Mouse (Mus musculus) G1E (cell line): ENCODE data around the gene Wrb.

Source experiments
- CTCF ChIP-seq: IDR thresholded peaks from 2 replicates; pipeline ENCODE4 v1.5.1; 2012; ENCODE audit warnings: low read depth, low read length, inconsistent platforms, mixed read lengths
- POLR2AphosphoS5 ChIP-seq: IDR thresholded peaks from 2 replicates; pipeline ENCODE4 v1.6.1; 2012; ENCODE audit warnings: low read depth, low read length, inconsistent platforms; ENCODE audit not compliant: insufficient replicate concordance

DNA sequence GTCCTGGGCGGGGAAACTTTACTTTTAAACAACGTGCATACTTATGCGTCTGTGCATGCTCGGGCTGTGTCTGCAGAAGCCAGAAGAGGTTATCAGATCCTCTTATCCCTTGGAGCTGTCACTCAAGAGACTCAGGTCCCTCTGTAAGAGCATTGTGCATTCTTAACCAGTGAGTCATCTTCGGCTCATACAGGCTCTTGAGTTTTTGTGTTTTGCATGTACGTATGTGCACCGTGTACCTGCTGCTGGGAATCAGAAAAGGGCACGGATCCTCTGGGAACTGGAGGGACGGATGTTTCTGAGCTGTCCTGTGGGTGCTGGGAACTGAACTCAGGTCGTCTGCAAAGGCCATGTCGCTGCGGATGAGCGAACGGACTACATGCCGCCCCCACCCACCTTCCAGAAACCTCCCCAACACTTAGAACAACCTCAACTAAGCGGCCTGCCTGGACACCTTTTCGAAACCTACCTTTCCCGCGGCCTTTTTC lies 18.5 kb upstream of the Wrb start:
- TF ChIP-seq CTCF: no peak
- no peak for TF ChIP-seq POLR2AphosphoS5
